Mouse (Mus musculus): ENCODE data around the gene AC161166.1.

The AC161166.1 gene

DNA sequence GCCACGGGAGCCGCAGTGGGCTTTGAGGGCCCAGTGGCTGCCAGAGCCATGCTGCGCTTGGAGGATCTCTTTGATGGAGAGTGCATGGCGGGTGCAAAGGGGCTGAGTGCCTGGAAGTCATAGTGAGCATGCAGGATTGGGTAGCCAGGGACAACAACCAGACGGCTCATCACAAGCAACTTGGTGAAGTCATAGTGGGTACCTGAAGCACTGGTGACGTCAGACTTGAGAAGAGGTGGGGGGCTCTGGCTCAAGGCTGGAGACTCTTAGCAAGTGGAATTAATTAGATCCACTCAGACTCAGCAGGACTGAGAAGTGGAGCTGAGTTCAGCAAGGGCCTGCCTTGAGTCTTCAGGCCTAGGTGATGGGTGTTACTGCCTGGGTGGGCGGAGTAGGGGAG is at the start of gene AC161166.1:
TSS of gene AC161166.1 (minus strand) at position 101 of the 400 bp plus-strand sequence.
- DNase-seq (ENCODE audit: low read depth): no peak

DNA sequence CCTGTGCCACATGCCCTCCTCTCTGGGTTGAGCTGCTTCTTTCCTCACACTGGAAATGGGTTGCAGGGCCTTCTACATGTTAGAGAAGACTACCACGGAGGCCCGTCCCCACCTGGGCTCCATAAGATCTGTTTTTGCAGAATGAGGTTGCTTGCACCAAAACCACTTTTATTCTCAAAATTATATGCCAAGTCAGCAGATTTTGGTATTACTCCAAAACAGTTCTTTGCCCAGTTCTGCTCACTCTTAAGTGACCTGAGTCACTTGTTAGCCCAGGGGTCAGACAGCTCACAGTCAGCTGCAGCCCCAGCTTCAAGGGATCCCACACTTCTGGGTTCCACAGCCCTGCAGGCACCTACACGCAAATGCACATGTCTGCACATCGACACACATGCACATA is 49.2 kb upstream of the AC161166.1 start:
- no peak for DNase-seq (ENCODE audit: low read depth)

DNA sequence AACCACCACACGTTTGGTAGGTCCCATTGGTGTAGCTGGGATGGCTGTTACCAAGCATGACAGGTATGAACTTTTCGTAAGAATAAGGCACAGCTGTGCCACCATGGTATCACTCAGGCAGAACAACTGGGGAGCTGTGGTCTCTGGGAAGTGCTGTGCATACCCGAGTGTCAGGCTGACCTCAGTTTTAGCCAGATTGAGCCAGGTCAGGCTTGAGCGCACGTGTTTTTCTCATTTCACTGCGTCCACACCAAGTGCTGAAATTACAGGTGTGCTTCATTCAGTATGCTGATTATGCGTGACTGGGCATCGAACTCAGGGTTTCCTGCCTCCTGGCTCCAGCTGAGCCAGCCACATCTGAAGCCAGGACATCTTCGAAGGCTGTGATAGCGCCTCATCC is 43.5 kb upstream of the AC161166.1 start:
- no peak for DNase-seq (ENCODE audit: low read depth)

DNA sequence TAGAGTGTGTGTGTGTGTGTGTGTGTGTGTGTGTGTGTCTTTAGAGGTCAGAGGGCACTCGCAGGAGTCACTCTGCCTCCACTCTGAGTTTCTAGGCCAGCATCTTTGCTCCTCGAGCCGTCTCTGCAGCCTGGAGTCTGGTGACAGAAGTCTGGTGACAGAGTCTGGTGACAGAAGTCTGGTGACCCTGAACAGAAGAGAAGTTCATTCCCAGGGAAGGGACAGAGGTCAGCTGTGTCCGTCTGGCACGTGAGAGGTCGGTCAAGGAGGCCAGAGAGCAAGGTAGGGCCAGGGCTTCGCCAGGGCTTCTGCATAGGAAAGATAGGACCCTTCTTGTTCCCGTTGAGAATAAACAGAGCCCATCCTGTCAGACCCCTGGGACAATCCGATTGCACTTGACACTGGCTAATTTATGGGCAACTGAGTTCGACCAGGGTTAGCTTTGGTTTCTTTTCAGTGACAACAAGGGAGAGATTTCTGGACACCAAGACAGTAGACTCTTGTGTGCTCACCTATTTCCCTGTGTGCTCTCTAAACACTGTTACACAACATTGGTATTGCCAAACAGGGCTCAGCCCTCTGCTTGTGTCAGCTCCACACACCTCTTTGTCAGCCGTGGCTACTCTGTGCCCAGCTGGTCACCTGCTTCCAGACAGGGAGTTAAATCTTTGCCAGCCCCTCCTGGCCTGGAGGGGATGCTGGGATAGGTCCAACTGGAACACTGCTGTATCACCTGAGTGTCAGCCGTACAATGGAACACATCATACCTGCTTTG is 39.9 kb upstream of the AC161166.1 start:
- DNase-seq (ENCODE audit: low read depth): no peak

DNA sequence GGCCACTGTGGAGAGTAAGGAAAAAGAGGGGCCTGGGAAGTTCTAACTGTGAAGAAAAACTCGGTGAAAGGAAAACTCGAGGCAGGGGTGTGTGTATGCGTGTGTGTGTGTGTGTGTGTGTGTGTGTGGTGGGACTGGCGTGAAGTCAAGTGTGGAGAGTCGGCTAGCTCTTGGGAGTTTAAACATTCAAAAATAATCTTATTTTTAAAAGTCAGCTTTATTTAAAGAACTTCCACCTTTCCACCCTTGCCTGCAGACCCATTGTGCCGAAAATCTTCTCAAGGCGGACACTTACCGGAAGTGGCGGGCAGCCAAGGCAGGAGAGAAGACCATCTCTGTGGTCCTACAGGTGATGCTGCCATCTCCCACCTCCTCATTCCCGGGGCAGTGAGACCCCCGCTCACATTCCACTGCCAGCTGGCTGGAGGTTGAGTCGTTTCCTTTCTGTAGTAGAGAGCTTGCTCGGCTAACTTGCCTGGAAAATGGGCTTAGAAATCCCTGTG is 35.3 kb upstream of the AC161166.1 start:
- no peak for DNase-seq (ENCODE audit: low read depth)

DNA sequence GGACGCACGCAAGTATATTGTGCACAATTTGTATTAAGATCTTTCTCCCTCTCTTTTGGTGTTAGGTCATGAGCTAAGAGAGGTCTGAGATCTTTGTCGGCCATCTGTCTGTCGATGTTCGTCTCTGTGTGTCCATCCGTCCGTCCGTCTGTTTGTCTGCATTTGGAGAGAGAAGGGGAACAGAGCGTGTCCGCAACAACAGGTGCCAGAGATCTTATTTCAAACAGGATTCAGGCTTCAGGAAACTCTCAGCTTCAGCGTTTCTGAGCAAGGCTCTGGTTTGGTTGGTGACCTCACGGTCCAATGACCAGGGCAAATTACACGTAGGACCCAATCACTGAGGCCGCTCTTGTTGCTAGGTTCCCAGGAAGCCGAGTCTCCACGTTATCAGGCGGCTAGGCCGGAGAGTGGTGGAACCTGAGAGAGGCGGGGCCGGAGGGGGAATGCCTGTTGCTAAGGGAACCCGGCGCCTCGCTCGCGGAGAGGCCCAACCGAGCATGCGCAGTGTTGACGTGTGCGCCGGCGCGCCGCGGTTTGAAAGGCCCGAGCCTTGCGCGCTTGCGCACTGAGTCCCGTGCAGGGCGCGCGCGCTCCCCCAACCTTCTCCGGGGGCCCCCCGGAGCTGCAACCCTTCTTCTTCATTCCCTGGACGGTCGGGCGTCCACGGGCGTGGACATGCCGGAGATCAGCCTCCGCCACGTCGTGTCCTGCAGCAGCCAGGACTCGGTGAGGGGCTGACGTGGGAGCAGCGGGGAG is 34.6 kb upstream of the AC161166.1 start:
- peak; percentile 99 for DNase-seq (ENCODE audit: low read depth)

DNA sequence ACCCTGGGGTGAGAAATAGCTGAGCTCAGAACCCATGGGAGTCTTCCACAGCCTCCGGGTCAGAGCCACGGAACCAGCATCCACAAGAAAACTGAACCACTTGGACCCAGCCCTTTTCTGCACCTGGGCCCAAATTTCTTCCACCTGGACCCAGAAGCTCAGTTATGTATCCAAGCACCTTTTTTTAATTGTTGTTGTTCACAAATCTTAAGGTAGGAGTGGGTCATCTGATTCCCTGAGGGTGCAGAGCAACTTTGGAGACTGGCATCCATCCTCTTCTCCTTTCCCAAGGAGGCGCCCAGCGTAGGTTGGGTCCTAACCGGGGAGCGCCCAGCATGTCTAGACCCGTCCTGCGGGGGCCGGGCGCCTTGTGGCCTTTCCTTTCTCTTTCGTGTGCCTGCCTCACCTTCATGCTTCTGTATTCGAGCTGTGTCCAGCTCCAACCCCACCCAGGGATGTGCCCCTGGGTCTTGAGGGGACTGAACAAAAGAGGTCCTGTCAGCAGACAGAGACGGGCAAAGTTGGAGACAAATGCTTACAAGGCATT is 33.9 kb upstream of the AC161166.1 start, which contains the start of the genes Pinlyp and Xrcc1:
TSS of gene Pinlyp (minus strand) at position 51 of the 547 bp plus-strand sequence.
TSS of gene Xrcc1 (plus strand) at position 222 of the 547 bp plus-strand sequence.
- DNase-seq (ENCODE audit: low read depth): no peak

DNA sequence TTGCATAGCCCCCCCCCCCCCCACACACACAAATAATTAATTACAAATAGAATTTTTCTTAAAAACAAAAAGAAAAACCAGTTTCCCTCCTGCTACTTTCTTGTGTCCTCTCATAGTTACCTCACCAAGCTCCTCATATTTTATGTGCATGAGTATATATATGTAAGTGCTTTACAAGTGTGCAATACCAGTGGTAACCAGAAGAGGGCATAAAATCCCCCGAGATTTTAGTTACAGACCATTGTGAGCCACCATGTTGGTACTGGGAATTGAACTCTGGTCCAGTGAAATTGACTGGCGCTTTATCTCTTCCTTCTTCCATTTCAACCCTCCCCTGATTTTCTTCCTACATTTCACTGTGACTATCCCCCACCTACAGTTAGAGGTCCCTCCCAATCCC is 32.3 kb upstream of the AC161166.1 start:
- no peak for DNase-seq (ENCODE audit: low read depth)

DNA sequence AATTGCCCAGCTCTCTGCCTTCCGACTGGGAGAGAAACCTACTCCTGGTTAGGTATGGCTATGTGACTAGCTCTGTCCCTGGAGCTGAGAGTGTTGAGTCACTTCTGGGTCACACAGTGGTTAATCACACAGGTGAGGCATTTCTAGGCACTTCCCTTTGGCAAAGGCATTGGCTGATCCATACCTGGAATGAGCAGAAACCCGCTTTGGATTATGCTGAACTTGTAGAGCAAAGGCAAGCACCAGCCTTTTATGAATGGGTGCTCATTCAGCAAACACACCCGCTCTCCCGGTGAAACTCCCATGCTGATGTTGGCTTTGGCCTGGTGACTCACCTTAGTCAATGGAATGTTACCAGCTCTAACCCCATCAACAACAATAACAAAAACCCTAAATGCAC is 27.4 kb upstream of the AC161166.1 start:
- DNase-seq (ENCODE audit: low read depth): no peak

DNA sequence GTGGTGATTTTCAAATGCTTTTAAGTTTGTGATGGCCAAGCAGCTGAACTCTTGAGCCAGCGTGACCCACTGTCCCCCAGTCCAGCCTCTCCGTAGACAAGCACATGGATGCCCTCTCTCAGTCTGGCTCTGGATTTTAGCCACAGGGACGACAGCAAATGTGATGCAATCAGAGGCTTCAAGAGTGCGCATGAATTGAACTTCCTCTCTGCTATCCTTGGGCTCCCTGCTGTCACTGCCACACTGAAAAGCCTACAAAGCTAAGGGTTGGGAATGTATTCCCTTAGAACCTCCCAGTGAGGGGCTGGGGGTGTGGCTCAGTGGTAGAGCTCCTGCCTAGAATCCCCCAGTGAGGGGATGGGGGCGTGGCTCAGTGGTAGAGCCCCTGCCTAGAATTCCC is 26.4 kb upstream of the AC161166.1 start:
- DNase-seq (ENCODE audit: low read depth): no peak

DNA sequence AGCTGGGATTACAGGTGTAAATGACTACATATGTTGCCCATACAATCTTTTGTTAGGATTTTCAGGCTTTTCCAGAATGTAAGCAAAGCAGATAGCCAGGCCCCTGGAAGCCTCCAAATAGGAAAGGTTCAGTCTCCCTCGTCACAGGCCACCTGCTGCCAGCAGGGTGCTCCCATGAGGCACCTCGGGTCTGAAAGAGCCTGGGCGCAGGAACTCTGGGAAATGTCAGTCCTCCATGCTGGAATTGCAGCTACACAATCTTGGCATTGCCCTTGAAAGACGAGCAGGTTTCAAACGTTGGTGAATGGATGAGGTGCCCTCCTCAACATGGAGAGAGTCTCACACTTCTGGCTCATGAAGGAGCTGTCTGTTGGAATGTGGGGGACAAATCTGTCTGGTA is 25.9 kb upstream of the AC161166.1 start:
- DNase-seq (ENCODE audit: low read depth): no peak

DNA sequence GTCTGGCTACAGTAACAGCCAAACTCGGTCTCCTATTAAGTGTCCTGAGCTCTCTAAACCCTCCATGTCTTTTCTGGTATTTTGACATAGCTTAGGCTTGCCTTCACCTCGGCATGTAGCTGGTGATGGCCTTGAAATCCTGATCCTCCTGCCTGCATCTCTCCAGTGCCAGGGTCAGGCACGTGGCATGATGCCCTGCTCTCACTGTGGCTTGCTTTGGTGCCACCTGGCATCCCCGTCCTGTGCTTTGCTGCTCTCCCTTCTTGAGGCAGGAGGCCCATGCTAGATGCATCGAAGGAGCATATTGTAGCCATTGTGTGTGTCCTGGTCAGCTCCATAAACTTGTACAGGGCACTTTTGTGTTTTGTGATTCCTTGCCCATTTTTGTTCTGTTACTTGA is 25.3 kb upstream of the AC161166.1 start:
- no peak for DNase-seq (ENCODE audit: low read depth)

DNA sequence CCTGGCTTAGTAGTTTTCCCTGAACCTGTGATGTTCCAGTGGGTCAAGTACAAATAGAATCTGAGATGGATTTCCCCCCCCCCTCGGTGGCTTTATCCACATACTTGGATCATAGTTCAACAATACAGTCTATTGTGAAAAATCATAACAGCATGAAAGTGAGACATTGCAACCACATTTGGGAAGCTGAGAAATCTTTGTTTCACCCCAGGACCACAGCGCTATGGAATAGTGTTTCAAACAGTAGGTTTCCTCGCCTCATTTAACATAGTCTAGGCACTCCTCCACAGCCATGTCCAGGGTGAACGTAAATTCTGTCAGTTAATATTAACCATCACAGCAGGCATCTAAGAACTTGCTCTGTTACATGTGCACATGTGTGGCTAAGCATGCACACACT is 24.8 kb upstream of the AC161166.1 start:
- DNase-seq (ENCODE audit: low read depth): no peak

DNA sequence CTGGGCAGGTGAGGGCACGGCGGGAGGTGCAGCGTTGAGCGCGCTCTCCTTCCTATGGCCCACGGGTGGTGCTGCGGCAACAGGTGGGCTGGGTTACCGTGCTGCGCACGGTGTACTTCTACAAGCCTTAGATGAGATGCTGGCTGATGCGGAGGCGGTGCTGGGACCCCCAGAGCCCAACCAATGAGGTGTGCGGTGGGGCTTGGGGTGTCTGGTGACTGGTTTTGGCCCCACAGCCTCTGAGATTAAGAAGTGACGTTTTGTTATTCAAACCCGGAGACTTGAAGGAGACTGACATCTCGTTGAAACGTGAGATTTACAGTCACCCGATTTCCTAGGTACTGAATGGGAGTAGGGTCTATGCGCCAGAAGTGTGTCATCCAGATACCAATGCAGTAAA is 22.0 kb upstream of the AC161166.1 start:
- no peak for DNase-seq (ENCODE audit: low read depth)

DNA sequence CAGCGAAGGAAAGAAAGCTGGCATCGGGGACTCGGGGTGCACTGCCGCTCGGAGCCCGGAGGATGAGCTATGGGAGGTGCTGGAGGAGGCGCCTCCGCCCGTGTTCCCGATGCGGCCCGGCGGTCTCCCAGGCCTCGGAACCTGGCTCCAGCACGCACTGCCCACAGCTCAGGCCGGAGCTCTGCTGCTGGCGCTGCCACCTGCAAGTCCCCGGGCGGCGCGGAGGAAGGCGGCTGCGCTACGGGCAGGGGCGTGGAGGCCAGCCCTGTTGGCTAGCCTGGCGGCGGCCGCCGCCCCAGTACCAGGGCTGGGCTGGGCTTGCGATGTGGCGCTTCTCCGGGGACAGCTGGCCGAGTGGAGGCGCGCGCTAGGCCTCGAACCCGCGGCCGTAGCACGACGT is 21.6 kb upstream of the AC161166.1 start:
- DNase-seq (ENCODE audit: low read depth): no peak

DNA sequence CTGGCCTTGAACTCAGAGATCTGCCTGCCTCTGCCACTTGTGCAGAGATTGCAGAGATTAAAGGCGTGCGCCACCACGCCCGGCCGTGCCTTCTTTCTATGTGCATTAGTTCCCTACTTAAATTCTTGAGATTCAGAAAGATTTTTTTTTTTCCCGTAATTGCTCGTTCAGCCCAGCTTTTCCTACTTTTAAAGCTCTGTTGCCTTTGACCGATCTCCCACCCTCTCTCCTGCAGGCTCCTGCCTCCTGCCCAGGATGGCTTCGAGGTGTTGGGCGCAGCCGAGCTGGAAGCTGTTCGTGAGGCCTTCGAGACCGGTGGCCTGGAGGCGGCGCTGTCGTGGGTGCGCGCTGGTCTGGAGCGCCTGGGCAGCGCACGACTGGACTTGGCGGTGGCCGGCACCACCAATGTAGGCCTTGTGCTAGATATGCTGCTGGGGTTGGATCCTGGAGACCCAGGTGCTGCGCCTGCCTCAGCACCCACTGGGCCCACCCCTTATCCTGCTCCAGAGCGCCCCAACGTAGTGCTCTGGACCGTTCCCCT is 20.8 kb upstream of the AC161166.1 start:
- DNase-seq (ENCODE audit: low read depth): no peak

DNA sequence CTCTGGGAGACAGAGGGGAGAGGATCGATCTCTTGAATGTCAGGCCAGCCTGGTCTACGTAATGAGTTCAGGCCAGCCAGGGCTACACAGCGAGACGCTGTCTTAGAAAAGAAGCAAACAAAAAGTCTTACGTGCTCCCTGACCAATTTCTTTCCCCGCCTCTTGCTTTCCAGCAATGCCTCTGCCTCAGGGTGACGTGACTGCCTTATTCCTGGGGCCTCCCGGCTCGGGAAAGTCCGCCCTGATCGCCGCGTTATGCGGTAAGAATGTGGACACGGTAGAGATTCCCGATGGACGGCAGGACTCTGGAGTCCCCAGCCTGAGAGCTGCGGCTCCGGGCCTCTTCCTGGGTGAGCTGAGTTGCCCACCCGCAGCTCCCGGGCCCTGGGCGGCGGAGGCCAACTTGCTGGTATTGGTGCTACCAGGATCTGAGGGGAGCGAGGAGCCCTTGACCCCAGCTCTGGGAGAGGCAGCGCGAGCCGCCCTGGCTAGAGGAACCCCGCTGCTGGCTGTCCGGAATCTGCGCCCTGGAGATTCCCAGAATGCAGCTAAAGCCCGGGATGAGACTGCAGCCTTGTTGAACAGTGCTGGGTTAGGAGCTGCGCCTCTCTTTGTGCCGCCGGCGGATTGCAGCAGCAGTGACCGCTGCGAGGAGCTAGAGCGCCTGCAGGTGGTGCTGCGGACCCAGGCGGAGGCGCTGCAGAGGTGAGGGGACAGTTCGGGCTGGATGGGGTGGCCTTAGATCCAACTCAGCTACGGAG is 19.1 kb upstream of the AC161166.1 start:
- peak; percentile 49 for DNase-seq (ENCODE audit: low read depth)

DNA sequence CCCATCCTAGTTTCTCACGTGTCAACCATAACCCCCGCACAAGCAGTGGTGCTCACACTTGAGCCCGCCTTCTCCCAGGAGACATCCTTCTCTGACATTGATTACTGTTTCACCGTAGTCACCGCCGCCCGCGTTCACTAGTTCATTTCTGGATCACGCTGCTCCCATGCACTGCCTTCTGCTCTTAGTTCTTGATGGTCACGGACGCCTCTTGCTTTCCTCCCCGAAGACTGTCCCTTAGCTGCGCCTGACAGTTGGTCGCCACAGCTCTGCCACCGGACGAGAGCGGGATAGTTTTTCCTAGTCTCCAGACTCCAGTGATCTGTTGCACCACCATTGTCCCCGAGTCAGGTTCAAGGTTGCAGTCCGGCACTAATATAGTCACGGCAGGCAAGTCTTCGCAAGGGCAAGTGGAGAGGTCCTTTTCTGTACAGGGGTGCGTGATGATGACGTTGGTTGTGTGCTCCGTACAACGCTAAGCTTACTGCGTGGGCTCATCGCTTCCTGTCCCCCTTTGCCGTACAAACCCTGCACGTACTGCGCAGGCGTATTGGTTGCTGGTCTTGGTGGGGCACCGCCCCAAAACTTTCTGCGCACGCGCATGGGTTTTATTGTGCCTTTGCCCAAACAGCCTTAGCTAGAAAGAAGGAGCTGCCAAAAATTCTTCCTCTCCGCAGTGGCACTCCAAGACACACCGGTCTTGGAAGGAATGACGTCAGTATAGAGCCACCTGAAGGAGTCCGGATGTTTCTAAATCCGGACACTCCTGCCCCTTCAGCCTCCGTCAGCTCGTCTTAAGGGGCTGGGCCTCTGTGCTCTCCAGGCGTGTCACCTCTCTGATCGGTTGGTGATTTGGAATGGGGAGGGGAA is 18.0 kb upstream of the AC161166.1 start, which contains the start of gene Irgq:
TSS of gene Irgq (plus strand) at position 628 of the 870 bp plus-strand sequence.
- DNase-seq (ENCODE audit: low read depth): peak; percentile 100

DNA sequence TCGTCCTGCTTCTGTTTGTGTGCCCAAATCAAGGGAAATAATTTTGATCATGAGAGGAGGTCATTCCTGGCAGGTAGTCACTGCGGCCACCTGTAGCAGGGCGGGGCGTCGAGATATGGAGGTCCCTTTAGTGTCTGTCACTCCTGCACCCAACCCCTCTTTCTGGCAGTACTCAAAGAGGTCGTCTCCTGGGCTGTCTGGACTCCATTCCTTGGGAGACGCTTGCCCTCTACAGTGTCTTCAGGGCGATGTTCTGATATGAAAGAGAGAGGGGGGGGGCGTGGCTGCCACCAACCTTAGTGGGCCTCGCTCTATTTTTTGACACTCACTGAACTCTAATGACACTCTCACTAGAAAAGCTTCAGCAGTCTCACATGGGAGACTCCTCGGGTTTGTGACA is 17.3 kb upstream of the AC161166.1 start:
- no peak for DNase-seq (ENCODE audit: low read depth)

DNA sequence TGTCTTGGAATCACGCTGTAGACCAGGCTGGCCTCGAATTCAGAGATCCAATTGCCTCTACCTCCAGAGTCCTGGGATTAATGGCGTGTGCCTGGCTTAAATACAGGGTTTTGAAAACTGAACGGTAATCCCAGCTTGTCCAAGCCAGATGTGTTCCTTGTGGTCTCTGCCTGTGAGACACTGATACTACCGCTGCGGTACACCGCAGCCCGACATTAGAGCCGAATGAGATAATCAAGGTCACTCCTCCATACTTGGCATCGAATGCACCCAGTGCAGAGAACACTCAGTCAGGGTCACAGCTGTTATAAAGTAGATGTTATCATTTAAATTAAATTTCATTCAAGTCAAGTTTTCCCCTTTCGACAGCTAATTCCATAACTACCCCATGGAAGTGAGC is 16.6 kb upstream of the AC161166.1 start:
- DNase-seq (ENCODE audit: low read depth): no peak

Data from c-Kit-positive CD71-negative TER-119-negative erythroid progenitor cells, embryonic 14.5 days (primary cell).